Mouse (Mus musculus): ENCODE measurements around the gene Hist1h2bl. TPM values are rescaled to one million over a fixed set of nuclear protein-coding genes. Genes with fewer than 3 reads are reported as not detected.

Gene Hist1h2bl
- polyA plus RNA-seq, 1 experiment, result 118 TPM

GRCm38 (mm10) chr13:21697811-21698210 lies 18.1 kb downstream of the Hist1h2bl start, which contains the start of gene Olfr1359:
TSS of gene Olfr1359 (plus strand) at chr13:21698111.
- no peak for TF ChIP-seq CTCF (IDR thresholded peaks at IDR 0.05; ENCODE audit: borderline replicate concordance, control insufficient read depth, extremely low read depth, insufficient read depth, low read length, poor library complexity)
- TF ChIP-seq POLR2A (IDR thresholded peaks at IDR 0.05; ENCODE audit: control insufficient read depth, extremely low read depth, insufficient read depth, low read length, poor library complexity), result no peak
- no peak for DNase-seq
- no peaks in the 10 kb centered on the region; the same call in 1 of the 2 replicates for H3K27me3 ChIP-seq (ENCODE audit: control insufficient read depth, insufficient read depth, low read length)
- H3K4me3 ChIP-seq (ENCODE audit: control insufficient read depth, insufficient read depth, low read length), result no peak within 1 kb of the TSS
- no peaks in the 10 kb centered on the region for H3K36me3 ChIP-seq (ENCODE audit: control insufficient read depth, insufficient read depth, low read length)
- no peak within 1 kb of the TSS for H3K27ac ChIP-seq (ENCODE audit: control insufficient read depth, insufficient read depth, low read length)
- no peaks in the 10 kb centered on the region for H3K4me1 ChIP-seq (replicated peaks; ENCODE audit: control insufficient read depth, insufficient read depth, low read length)

DNA sequence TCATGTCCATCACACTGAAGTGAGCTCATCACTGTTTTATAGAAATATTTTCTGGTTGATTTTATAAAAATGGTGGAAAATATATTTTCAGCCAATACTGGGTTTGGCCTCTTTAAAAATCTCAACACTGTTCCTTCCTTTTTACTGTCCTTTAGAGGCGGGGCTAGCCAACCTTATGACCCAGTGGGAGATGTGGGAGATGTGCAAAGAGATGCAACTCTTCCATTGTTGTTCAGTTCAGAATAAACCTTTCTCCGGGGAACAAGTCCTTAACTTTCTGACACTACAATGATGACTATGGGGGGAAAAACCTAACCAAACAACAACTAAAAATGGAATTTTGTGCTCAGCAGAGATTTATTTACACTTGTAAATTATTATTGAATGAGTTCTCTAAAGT lies 38.6 kb downstream of the Hist1h2bl start, which contains the start of gene Olfr1360:
Gene Olfr1360 (minus strand): TSS at position 101 of the 400 bp plus-strand sequence.
- TF ChIP-seq CTCF (IDR thresholded peaks at IDR 0.05; ENCODE audit: borderline replicate concordance, control insufficient read depth, extremely low read depth, insufficient read depth, low read length, poor library complexity), result no peak
- TF ChIP-seq POLR2A (IDR thresholded peaks at IDR 0.05; ENCODE audit: control insufficient read depth, extremely low read depth, insufficient read depth, low read length, poor library complexity), result no peak

More for the DNA sequence above, 38.6 kb downstream of the Hist1h2bl start, which contains the start of gene Olfr1360:
- Histone ChIP-seq H3K4me1 (replicated peaks; ENCODE audit: control insufficient read depth, insufficient read depth, low read length) (no peaks in the 10 kb centered on the region), H3K27ac (ENCODE audit: control insufficient read depth, insufficient read depth, low read length) (no peak within 1 kb of the TSS), H3K36me3 (ENCODE audit: control insufficient read depth, insufficient read depth, low read length) (no peaks in the 10 kb centered on the region), H3K27me3 (ENCODE audit: control insufficient read depth, insufficient read depth, low read length) (no peaks in the 10 kb centered on the region), H3K4me3 (ENCODE audit: control insufficient read depth, insufficient read depth, low read length) (no peak within 1 kb of the TSS)
- DNase-seq, result no peak
- 86% methylated on average over 2 of the region's 2 CpGs for WGBS

Other genes with a start within 250 kb of the Hist1h2bl start
- gene Nkapl, start 247.6 kb downstream of the Hist1h2bl start, polyA plus RNA-seq (2012; rRNA removed), result 0.11 and 0.12 TPM in 2 replicates
- gene Zkscan4, start 237.2 kb downstream of the Hist1h2bl start, polyA plus RNA-seq (2012; rRNA removed), result 0.18 and 0.26 TPM in 2 replicates
- not detected in 2 replicates for gene Gm10065, start 236.7 kb downstream of the Hist1h2bl start, polyA plus RNA-seq (2012; rRNA removed)
- 0.07 and 0.09 TPM in 2 replicates for gene AK157302, start 220.9 kb downstream of the Hist1h2bl start, polyA plus RNA-seq (2012; rRNA removed)
- gene Gm11273, start 214.7 kb downstream of the Hist1h2bl start, polyA plus RNA-seq (2012; rRNA removed), result 5.6 and 9.5 TPM in 2 replicates
- 4.9 and 5.3 TPM in 2 replicates for gene Zkscan8, start 185.0 kb downstream of the Hist1h2bl start, polyA plus RNA-seq (2012; rRNA removed)
- not detected in 2 replicates for gene Olfr1366, start 173.3 kb downstream of the Hist1h2bl start, polyA plus RNA-seq (2012; rRNA removed)
- gene Olfr1535, start 156.2 kb downstream of the Hist1h2bl start, polyA plus RNA-seq (2012; rRNA removed), result not detected in 2 replicates
- not detected in 2 replicates for gene Olfr1364, start 134.4 kb downstream of the Hist1h2bl start, polyA plus RNA-seq (2012; rRNA removed)
- gene Olfr1362, start 102.1 kb downstream of the Hist1h2bl start, polyA plus RNA-seq (2012; rRNA removed), result not detected in 2 replicates
- not detected in 2 replicates for gene Olfr11, start 73.6 kb downstream of the Hist1h2bl start, polyA plus RNA-seq (2012; rRNA removed)
- not detected in 2 replicates for gene Olfr1361, start 52.8 kb downstream of the Hist1h2bl start, polyA plus RNA-seq (2012; rRNA removed)
- not detected in 2 replicates for gene Olfr1360, start 38.7 kb downstream of the Hist1h2bl start, polyA plus RNA-seq (2012; rRNA removed)
- gene Olfr1359, start 18.0 kb downstream of the Hist1h2bl start, polyA plus RNA-seq (2012; rRNA removed), result not detected in 2 replicates
- 227 and 343 TPM in 2 replicates for gene Hist1h2ai, start 279 bp upstream of the Hist1h2bl start, polyA plus RNA-seq (2012; rRNA removed)
- 670 and 733 TPM in 2 replicates for gene Hist1h3h, start 1.5 kb upstream of the Hist1h2bl start, polyA plus RNA-seq (2012; rRNA removed)
- gene Hist1h2bm, start 5.9 kb upstream of the Hist1h2bl start, polyA plus RNA-seq (2012; rRNA removed), result 76.1 and 110 TPM in 2 replicates
- 60.3 and 64.6 TPM in 2 replicates for gene Hist1h4j, start 18.9 kb upstream of the Hist1h2bl start, polyA plus RNA-seq (2012; rRNA removed)
- gene Hist1h4k, start 34.4 kb upstream of the Hist1h2bl start, polyA plus RNA-seq (2012; rRNA removed), result 257 and 302 TPM in 2 replicates
- 302 and 405 TPM in 2 replicates for gene Hist1h2ak, start 37.7 kb upstream of the Hist1h2bl start, polyA plus RNA-seq (2012; rRNA removed)
- gene Hist1h2bn, start 38.0 kb upstream of the Hist1h2bl start, polyA plus RNA-seq (2012; rRNA removed), result 213 and 218 TPM in 2 replicates
- 22.4 and 28.1 TPM in 2 replicates for gene Hist1h1b, start 64.5 kb upstream of the Hist1h2bl start, polyA plus RNA-seq (2012; rRNA removed)
- 484 and 650 TPM in 2 replicates for gene Hist1h3i, start 67.2 kb upstream of the Hist1h2bl start, polyA plus RNA-seq (2012; rRNA removed)
- 183 and 223 TPM in 2 replicates for gene Hist1h2an, start 71.1 kb upstream of the Hist1h2bl start, polyA plus RNA-seq (2012; rRNA removed)
- gene Hist1h2bp, start 71.3 kb upstream of the Hist1h2bl start, polyA plus RNA-seq (2012; rRNA removed), result 39.3 and 52.7 TPM in 2 replicates
- 200 and 237 TPM in 2 replicates for gene Hist1h2bq, start 94.1 kb upstream of the Hist1h2bl start, polyA plus RNA-seq (2012; rRNA removed)
- gene Hist1h2ao, start 94.3 kb upstream of the Hist1h2bl start, polyA plus RNA-seq (2012; rRNA removed), result not detected in 2 replicates
- not detected in 2 replicates for gene Hist1h4m, start 95.6 kb upstream of the Hist1h2bl start, polyA plus RNA-seq (2012; rRNA removed)
- 292 and 309 TPM in 2 replicates for gene Hist1h4n, start 116.1 kb upstream of the Hist1h2bl start, polyA plus RNA-seq (2012; rRNA removed)
- gene Hist1h2ap, start 117.4 kb upstream of the Hist1h2bl start, polyA plus RNA-seq (2012; rRNA removed), result 1,785 and 6,121 TPM in 2 replicates
- gene Hist1h2br, start 117.6 kb upstream of the Hist1h2bl start, polyA plus RNA-seq (2012; rRNA removed), result 156 and 207 TPM in 2 replicates
- 1.1 and 1.6 TPM in 2 replicates for gene Zfp184, start 229.0 kb upstream of the Hist1h2bl start, polyA plus RNA-seq (2012; rRNA removed)

All from thymus, adult 2 months (tissue).